Mouse (Mus musculus): Measurements from ENCODE around the gene Mmgt2. TPM values are rescaled to one million over a fixed set of nuclear protein-coding genes. Genes with fewer than 3 reads are reported as not detected.

The Mmgt2 gene
- polyA plus RNA-seq, 2 experiments from 2014 or later = 42.9 to 59.1 TPM

- ATAC-seq = no peak
Observed at GRCm38 (mm10) chr11:62621586-62622283, 26.7 kb upstream of the Mmgt2 start.

DNA sequence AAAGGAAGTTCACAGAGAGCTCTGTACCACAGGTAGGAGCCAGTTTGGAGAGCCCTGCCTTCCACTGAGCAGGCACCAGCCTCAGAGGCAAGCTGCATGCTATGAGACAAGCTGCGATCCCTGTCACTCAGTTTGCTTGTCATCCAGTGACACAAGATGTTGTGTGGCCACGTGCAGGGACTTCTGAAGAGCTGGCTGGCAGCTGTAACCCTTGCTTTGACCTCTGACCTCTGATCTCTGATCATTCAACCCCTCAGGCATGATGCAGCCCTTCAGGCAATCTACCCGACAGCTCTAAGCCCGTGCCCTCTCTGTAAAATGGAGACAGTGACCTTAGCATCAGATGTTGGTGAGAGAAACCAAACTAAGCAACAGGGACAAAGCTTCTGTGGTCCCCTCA, 25.6 kb upstream of the Mmgt2 start:
- ATAC-seq = no peak

- ATAC-seq = no peak
Observed at GRCm38 (mm10) chr11:62624341-62625291, 23.8 kb upstream of the Mmgt2 start.

DNA sequence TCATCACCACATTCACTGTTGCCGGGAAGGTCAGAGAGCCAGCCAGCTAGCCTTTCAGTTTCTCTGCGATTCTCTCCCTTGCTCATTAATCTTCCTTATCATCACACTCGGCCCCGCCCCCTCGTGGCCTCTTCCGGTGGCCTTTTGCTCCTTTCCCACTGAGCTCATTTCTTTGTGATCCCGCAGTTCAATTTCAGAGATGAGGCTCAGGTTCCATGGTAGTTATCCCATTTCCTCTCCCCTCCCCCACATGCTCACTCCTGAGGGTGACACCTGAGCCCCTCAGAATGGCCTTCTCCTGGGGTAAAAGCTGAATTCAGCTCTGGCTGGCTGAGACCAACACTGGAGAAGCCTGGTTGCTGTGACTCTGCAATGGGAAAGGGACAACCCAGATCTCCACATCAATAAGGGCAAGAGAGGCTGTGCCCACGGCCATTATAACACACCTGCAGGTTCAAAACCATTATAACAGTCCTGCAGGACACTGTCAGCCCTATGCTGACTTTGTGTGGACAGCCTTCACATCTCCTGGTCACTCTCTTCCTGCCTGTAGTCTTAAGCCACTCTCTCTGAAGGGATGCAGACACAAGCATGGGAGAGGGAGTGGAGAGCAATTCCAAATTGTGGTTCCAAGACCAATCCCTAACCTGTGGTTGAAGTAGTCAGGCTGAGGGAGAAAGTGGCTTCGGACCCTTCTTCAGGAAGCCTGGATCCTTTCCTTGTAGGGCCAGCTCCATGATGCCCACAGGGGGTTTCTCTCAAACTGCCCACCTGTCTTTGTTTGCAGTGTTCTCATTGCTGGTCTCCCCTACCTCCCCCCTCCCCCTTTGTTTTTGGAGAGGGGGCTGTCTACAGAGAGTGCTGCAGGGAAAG, 18.9 kb upstream of the Mmgt2 start:
- ATAC-seq = peak; percentile 49

DNA sequence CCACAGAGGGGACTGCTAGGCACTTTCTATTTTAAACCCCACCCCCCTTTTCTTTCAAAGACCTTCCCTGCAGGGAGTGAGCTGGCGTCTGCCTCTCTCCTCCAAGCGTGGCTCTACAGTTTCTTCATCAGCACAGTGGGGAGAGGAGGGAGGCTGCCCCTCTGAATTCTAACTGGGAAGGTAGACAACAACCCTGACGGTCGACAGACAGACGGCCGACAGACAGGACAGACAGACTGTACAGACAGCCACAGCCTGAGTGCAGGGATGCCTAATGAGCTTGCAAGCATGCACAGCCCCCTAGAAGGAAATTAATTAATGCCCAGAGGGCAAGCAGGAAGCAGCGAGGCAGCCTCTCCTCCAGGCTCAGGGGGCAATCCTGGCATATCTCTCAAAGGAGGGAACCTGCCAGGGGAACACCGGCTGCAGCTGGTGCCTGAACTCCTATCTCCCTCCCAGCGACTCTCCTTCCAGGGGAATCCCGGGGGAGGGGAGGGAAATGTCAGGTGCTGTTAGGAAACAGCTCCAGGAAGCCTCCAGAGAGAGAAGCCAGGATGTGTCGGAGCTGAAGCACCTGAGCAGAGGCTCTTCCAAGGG, 18.1 kb upstream of the Mmgt2 start:
- no peak for ATAC-seq

DNA sequence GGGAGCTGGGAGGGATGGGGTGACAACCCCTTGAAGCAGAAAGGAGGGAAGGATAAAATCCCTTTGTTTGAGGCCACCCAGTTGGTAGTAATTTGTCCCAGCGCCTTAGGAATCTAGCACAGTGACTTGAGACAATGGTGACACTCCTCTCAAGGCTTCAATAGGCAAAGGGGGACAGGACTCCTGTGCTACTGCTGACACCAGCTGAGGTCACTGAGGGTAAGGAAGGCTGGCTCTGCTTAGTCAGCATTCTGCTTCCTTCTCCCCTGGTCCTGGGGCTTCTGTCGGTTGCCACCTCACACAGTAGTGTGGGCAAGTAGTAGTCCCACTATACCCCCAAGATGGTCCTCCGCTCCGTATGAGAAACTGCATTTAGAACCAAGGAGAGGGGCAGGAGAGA, 17.3 kb upstream of the Mmgt2 start:
- ATAC-seq = no peak

- no peak for ATAC-seq
Observed at GRCm38 (mm10) chr11:62635406-62635805, 13.1 kb upstream of the Mmgt2 start.

GRCm38 (mm10) chr11:62636105-62636839, 12.2 kb upstream of the Mmgt2 start:
- ATAC-seq = no peak

DNA sequence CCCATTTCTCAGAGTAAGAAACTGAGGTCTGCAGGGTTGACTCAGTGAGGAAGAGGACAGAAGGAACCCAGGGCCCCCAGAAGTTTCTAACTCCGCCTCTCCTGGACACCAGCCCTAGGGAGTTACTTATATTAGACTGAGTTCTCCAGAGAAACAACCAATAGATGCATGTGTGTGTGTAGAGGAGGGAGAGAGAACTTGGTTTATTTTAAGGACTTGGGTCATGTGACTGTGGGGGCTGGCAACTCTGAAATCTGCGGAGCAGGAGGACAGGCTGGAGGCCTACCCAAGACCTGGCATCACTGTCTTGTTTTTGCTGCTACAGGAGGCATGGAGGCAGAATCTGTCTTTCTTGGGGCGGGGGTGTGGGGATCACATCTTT, 11.6 kb upstream of the Mmgt2 start:
- ATAC-seq = no peak

GRCm38 (mm10) chr11:62637401-62637800, 11.1 kb upstream of the Mmgt2 start:
- no peak for ATAC-seq

DNA sequence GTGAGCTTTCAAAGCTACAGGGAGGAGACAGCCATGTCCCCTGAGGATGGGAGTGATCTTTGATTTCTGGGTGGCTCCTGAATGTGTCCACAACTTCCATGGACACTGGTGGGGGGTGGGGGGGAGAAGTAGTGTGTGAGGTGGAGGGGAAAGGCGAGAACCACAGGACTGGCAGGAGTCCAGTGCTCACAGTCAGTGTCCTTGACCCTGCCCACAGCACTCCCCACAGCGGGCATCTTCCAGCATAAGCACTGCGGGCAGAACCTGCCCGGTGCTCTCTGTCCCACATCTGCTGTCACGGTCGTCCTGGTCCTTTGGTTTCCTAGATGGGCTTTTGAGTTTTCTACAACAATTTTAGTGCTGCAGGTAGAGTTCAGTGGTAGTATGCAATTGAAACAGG, 10.7 kb upstream of the Mmgt2 start:
- no peak for ATAC-seq

DNA sequence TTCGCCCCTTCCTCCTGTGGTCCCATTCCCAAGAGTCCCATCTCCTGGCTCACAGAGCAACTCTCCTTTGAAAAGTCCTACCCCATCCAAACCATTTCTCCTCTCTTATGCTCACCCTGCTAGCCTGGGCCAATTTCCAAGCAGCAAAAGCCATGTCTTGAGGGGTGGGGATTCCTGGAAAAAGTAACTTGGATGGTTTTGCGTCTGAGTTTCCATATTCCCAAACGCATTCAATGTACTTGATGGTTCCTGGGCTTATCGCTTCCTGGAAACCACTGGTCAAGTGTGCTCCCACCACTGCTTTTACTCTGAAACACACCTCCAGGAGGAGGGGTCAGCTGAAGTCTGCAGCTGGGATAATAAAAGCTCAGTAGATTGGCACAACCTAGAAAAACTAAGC, 10.1 kb upstream of the Mmgt2 start:
- no peak for ATAC-seq

DNA sequence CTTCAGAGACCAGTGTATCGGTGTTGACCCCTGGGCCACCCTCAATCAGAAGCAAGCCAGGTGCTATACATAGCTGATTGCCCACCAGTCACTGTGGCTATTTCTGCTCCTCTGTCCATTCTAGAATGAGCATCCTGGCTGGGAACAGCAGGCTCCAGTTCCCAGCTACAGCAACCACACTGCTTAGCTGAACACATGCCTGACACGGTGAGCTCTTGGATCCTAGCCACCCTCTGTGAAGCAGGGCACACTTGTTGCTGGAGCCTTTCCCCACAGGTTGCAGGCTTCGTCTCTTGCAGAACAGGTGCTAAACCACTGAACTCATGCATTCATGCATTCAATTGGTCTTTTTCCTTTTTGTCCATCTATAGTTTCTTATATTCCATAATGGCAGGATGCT, 8.1 kb upstream of the Mmgt2 start:
- ATAC-seq = no peak

DNA sequence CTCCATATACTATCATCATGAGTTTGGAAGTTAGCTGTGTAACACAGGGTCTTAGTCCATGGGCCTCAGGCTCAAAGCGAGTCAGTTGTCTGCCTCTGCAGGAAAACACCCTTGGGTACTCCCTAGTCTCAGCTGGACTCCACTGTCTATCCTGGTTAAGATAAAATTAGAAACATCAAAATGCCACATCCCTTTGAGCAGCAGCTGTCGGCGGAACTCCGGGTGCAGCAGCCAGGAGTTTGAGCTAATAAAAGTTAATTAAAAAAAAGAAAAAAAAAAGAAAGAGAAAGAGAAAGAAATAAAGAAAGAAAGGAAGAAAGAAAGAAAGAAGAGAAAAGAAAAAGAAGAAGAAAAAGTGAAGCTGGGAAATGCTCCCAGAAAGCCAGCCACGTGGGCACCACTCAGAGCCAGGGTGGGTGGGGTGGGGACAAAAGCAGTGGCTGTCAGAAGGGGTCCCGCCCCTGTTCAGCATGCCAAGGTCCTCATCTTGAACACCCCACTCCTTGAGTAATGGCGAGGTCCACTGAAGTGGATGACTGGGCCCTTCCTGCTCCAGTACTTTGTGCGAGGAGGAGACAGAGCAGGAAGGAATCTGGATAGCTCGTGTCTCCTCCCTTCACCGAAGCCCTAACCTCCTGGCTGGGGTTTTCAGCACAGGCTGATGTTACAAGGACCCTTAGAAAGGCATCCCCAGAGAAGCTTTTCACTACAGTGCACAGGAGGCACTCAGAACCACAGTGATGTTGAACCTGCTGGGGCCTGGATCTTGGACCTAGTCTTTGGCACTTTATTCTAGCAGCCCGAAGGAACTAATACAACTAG, 6.2 kb upstream of the Mmgt2 start:
- no peak for ATAC-seq

- no peak for ATAC-seq
Observed at GRCm38 (mm10) chr11:62643011-62643631, 5.3 kb upstream of the Mmgt2 start.

DNA sequence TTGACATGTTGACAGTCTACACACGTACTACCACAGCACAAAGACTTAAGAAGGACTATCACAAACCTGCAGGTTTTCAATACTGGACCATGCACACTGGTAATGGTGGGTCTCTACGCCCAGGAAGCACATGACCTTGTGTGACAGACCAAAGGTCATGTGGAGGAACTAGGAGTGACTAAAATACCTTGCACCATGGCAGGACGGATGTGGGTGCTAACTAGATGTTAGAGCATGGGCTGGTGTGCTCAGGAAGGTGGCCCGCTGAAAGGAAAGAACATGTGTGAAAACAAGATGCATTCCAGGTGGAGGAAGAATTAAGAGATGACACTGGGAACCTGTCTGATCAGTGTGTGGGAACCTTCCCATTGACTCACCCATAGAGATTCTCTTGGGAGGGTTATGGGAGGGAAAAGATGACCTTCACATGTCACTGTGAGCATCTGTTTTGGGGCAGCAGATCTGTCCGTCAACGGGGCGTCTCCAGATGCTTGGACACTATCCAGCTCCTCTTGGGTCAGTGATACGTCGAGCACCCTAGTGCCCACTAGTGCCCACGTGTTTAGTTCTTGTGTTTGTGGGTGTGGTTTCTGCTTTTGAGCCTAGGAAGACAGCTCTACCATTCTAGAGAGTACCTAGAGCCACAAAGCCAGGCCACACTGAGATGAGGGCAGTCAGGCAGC, 4.6 kb upstream of the Mmgt2 start:
- no peak for ATAC-seq

DNA sequence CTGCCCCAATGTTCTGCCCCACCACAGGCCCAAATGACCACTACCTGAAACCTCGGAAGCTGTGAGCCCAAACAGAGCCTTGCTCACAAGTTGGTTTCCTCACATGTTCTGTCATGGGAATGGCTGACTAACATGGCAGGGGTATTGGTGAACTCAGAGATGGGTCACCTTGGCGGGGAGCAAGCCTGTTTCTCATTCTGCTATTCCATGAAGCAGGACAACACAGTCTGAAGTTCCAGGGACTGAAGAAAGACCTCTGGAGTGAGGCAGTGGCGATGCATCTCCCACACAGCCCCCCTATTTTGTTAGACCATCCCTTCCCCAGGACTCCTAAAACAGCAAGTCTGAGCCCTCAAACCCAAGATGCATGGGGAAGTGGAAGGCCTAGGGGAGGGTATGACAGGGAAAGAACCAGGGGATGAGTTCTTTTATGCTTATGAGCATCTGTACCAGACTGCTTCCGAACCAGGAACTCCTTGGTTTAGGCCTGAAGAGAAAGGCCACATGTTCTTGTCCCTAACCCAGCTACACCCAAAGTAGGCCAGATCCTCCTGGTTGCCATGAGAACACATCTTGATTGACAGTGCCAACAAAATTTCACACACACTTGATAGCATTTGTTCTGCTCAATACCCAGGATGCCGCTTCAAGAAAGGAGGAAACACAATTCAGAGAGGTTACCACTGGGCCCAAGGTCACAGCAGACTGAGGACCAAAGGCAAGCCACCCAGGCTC, 3.7 kb upstream of the Mmgt2 start:
- ATAC-seq = no peak

- ATAC-seq = no peak
Observed at GRCm38 (mm10) chr11:62645337-62645675, 3.2 kb upstream of the Mmgt2 start.

Measured in CD4-positive, CD25-positive, alpha-beta regulatory T cell, adult 4 months (primary cell).